Mouse (Mus musculus): ENCODE data around the gene Atrip.

Gene Atrip

GRCm38 (mm10) chr9:109058006-109058765 is 15.7 kb downstream of the Atrip start:
- DNase-seq (ENCODE audit: low read depth) = no peak

DNA sequence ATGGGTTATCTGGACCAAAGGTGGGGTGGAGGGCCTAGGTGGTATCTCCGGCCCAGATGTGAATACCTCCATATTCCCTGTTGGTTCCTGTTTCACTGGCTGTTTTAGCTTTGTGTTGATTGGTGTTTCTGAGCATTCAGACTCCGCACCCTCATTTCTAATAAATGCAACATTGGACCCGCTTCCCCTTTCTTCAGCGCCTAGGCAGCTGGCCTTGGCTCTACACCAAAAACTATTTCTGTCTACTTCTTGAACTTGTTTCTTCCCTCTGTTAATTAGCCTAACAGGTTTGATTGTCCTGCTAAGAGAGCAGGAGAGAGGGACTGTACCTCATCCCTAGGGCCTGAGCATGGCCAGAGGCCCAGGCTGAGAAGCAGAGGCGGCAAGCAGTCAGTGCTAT is 16.4 kb downstream of the Atrip start:
- DNase-seq (ENCODE audit: low read depth) = no peak

- no peak for DNase-seq (ENCODE audit: low read depth)
Observed at GRCm38 (mm10) chr9:109056916-109057315, 17.0 kb downstream of the Atrip start.

- DNase-seq (ENCODE audit: low read depth) = no peak
Observed at GRCm38 (mm10) chr9:109056081-109056690, 17.7 kb downstream of the Atrip start.

DNA sequence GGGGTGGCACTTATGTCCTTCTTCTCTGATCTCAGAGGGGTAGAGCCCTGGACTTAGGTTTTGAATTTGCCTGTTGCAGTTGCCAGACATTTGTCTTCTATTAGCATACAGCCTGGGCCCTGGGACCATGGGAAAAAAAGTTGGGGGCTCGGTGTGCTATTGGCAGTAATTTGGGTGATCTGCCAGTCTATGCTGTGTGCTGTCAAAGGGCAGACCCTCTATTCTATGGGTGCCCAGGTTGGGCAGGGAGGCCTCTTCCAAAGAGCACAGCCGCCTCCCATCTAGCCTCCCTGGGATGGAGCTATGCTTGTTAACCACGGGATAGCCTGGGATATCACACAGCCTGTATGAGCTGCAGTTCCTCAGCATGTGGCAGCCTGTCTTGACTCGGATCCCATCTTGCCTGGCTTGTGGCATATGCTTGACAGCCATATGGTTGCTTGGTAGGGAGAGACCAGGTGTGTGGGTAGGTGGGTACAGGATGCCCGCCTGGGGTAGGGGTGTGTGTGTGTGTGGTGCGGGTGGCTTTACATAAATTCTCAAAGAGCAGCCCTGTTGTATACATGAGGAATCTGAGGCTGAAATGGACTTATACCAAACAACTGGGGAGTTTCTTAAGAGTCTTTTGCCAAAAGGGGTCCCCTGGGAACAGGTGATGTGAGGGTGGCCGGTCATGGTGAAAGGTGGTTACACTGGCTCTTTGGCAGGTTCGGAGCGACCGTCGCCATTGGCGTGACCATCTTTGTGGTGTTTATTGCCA is 18.5 kb downstream of the Atrip start:
- DNase-seq (ENCODE audit: low read depth) = no peak

GRCm38 (mm10) chr9:109054712-109055111 is 19.2 kb downstream of the Atrip start:
- DNase-seq (ENCODE audit: low read depth) = peak; percentile 79

- DNase-seq (ENCODE audit: low read depth) = no peak
Observed at GRCm38 (mm10) chr9:109053851-109054250, 20.1 kb downstream of the Atrip start.

GRCm38 (mm10) chr9:109053366-109053765 is 20.6 kb downstream of the Atrip start:
- no peak for DNase-seq (ENCODE audit: low read depth)

- DNase-seq (ENCODE audit: low read depth) = no peak
Observed at GRCm38 (mm10) chr9:109052490-109053260, 21.2 kb downstream of the Atrip start.

DNA sequence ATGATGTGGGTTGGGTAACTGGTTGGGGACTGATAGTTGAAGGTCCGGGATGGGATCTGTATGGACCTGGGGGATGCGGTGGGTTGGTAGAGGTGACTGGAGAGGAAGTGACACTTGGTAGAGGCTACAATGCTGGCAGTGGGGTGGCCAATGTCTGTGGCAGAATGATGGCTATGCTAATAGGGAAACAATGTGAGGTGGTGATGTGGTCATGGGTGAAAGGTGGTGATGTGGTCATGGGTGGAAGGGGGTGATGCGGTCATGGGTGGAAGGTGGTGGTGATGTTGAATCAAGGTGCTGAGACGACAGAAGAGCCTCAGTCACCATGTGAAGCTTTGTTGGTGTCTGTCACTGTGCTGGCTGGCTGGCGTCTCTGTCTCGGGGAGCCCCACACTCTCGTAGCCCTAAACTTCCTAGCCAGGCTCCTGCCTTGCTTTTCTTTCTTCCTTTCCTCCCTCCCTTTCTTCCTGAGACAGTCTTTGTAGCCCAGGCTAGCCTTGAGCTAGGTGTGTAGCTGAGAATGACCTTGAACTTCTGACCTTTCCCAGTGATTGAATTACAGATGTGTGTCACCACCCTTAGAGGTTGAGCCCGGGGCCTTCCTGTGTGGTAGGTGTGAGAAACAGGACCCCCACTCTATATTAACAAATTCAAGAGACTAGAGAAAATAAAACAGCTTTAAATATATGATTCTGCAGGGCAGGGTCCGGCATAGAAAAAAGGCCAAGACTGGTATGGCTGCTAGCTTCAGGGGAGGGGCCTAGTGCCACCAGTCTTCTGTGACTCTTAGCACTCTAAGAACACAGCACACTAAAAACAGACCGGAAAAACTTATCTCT is 22.1 kb downstream of the Atrip start:
- DNase-seq (ENCODE audit: low read depth) = no peak

GRCm38 (mm10) chr9:109051011-109051501 is 22.9 kb downstream of the Atrip start:
- DNase-seq (ENCODE audit: low read depth) = no peak

- no peak for DNase-seq (ENCODE audit: low read depth)
Observed at GRCm38 (mm10) chr9:109050674-109050997, 23.3 kb downstream of the Atrip start.

GRCm38 (mm10) chr9:109049996-109050673 is 23.8 kb downstream of the Atrip start:
- DNase-seq (ENCODE audit: low read depth) = no peak

DNA sequence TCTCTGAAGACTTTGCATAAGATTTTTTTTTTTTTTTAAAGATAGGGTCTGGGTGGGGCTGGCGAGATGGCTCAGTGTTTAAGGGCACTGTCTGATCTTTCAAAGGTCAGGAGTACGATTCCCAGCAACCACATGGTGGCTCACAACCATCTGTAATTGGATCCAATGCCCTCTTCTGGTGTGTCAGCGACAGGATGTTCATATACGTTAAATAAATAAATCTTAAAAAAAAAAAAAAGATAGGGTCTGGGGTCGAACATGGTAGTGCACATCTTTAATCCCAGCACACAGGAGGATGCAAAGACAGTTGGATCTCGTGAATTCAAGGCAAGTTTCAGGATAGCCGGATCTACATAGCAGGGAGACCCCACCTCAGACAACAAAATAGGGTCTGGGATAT is 24.6 kb downstream of the Atrip start:
- no peak for DNase-seq (ENCODE audit: low read depth)

DNA sequence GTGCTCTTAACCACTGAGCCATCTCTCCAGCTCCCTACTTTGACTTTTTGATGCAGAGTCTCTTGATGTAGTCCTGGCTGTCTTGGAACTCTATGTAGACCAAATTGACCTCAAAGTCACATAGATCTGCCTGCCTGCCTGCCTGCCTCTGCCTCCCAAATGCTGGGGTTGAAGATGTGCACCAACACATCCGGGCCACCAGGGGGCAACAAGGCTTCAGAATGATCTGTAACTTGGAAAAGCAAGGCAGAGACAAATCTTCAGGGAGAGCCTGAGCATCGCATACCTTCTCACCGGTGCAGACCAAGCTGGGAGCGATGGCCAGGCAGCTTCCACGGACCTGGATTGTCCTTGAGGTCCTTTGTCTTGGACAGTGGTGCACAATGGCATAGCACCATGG is 27.6 kb downstream of the Atrip start:
- peak; percentile 66 for DNase-seq (ENCODE audit: low read depth)

GRCm38 (mm10) chr9:109041351-109041750 is 32.6 kb downstream of the Atrip start:
- no peak for DNase-seq (ENCODE audit: low read depth)

- DNase-seq (ENCODE audit: low read depth) = no peak
Observed at GRCm38 (mm10) chr9:109040906-109041305, 33.0 kb downstream of the Atrip start.

GRCm38 (mm10) chr9:109040216-109040615 is 33.7 kb downstream of the Atrip start:
- DNase-seq (ENCODE audit: low read depth) = no peak

DNA sequence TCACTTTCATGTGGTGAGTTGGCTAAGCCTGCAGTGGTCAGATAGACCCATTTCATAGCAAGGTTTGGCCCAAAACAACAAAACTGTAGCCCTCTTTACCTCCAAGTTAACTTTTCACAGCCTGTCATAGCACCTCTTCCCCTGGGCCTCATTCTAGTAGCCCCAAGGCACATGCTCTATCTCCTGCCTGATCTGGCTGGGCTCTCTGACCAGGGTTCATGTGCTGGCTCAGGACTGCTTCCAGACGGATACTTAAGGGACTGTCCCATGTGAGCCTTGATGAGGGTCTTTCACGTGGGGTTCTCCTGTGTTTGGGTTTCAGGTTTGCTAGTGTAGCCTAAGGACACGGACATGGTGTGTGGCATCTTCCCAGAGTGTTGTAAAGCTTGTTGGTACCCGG is 34.2 kb downstream of the Atrip start:
- DNase-seq (ENCODE audit: low read depth) = no peak

- peak; percentile 80 for DNase-seq (ENCODE audit: low read depth)
Observed at GRCm38 (mm10) chr9:109038901-109039364, 35.0 kb downstream of the Atrip start.

Measured in NIH3T3 (cell line).